In genomic region chr2:31823933-31824730, GRCm38 (mm10) we compare ENCODE assay signal across 11 mouse cellular contexts. TPM values are rescaled to one million over a fixed set of nuclear protein-coding genes. Genes with fewer than 3 reads are reported as not detected.
DNase-seq lines count a peak whose midpoint lies in the region; ATAC-seq lines count a peak whose summit lies in the region.
"Had no signal": no experiment of that assay in that cellular context is flagged by ENCODE, and none has a peak within 500 bp of the region (broad histone marks: within the 10 kb centered on the region; RNA-seq: fewer than 3 reads in every experiment).

No protein-coding gene starts in this region.

- peak; percentile 51 for DNase-seq in cerebellum, adult 11-12 months
- no peak for DNase-seq in cerebellum, adult 11 months
- peak; percentile 38 for DNase-seq in neural tube, embryonic 11.5 days (ENCODE audit: low spot score)
- no peak for DNase-seq in midbrain, embryonic 14.5 days
- DNase-seq in frontal cortex, postnatal 25 days (ENCODE audit: low spot score in 2 of 2) = no peak
- DNase-seq in spleen, adult 12 weeks (ENCODE audit: low spot score) = no peak

- no peak overlapping the region for H3K27ac ChIP-seq in neural tube, embryonic 11.5 days (ENCODE audit: low read depth, low read length)
- H3K27ac ChIP-seq in neural tube, embryonic 15.5 days (replicated peaks) = no peak overlapping the region
- H3K27ac ChIP-seq in embryonic facial prominence, embryonic 12.5 days = no peak overlapping the region
- peak overlapping the region; percentile 86 for H3K27ac ChIP-seq in midbrain, embryonic 14.5 days (replicated peaks; ENCODE audit: low read depth, low read length)
- H3K27ac ChIP-seq: liver, embryonic 15.5 days had no signal

- H3K4me2 ChIP-seq in neural tube, embryonic 11.5 days (ENCODE audit: low read depth) = no peak overlapping the region
- H3K4me2 ChIP-seq in neural tube, embryonic 15.5 days = no peak overlapping the region
- H3K4me2 ChIP-seq in embryonic facial prominence, embryonic 12.5 days (replicated peaks) = no peak overlapping the region
- H3K4me2 ChIP-seq in midbrain, embryonic 14.5 days (ENCODE audit: low read length) = no peak overlapping the region
- H3K4me2 ChIP-seq: liver, embryonic 15.5 days had no signal

- WGBS in neural tube, embryonic 11.5 days = 69% methylated on average over 13 of the region's 15 CpGs
- 60% methylated on average over 13 of the region's 15 CpGs for WGBS in neural tube, embryonic 15.5 days
- 75% methylated on average over 11 of the region's 15 CpGs for WGBS in embryonic facial prominence, embryonic 12.5 days
- WGBS in midbrain, embryonic 14.5 days = 60% methylated on average over 13 of the region's 15 CpGs

- H3K4me3 ChIP-seq in neural tube, embryonic 11.5 days (ENCODE audit: low read depth, low read length) = no peak overlapping the region
- H3K4me3 ChIP-seq in neural tube, embryonic 15.5 days (replicated peaks) = no peak overlapping the region
- H3K4me3 ChIP-seq in embryonic facial prominence, embryonic 12.5 days = no peak overlapping the region
- no peak overlapping the region for H3K4me3 ChIP-seq in midbrain, embryonic 14.5 days (replicated peaks; ENCODE audit: low read depth, low read length)
- H3K4me3 ChIP-seq: liver, embryonic 15.5 days had no signal

- H3K4me1 ChIP-seq in neural tube, embryonic 11.5 days (ENCODE audit: control insufficient read depth, insufficient read depth, low read length) = peaks cover 2% of the 10 kb centered on the region; the same call in 1 of the 2 replicates
- peaks cover 56% of the 10 kb centered on the region for H3K4me1 ChIP-seq in neural tube, embryonic 15.5 days
- peaks cover 28% of the 10 kb centered on the region for H3K4me1 ChIP-seq in embryonic facial prominence, embryonic 12.5 days
- H3K4me1 ChIP-seq in midbrain, embryonic 14.5 days (ENCODE audit: control insufficient read depth, insufficient read depth, low read length) = peaks cover 35% of the 10 kb centered on the region

- no peaks in the 10 kb centered on the region for H3K9me3 ChIP-seq in neural tube, embryonic 11.5 days (ENCODE audit: control insufficient read depth, low read length)
- no peaks in the 10 kb centered on the region for H3K9me3 ChIP-seq in neural tube, embryonic 15.5 days (replicated peaks)
- no peaks in the 10 kb centered on the region for H3K9me3 ChIP-seq in embryonic facial prominence, embryonic 12.5 days
- no peaks in the 10 kb centered on the region for H3K9me3 ChIP-seq in midbrain, embryonic 14.5 days (ENCODE audit: control insufficient read depth, low read length)
- H3K9me3 ChIP-seq: liver, embryonic 15.5 days had no signal

- H3K27me3 ChIP-seq in neural tube, embryonic 11.5 days (ENCODE audit: control insufficient read depth, insufficient read depth, low read length) = 0 out of 2 replicates have a peak, but pooled peaks cover 4% of the 10 kb centered on the region
- no peaks in the 10 kb centered on the region for H3K27me3 ChIP-seq in neural tube, embryonic 15.5 days (replicated peaks)
- peaks cover 25% of the 10 kb centered on the region for H3K27me3 ChIP-seq in embryonic facial prominence, embryonic 12.5 days
- 0 out of 2 replicates have a peak, but pooled peaks cover 6% of the 10 kb centered on the region for H3K27me3 ChIP-seq in midbrain, embryonic 14.5 days (ENCODE audit: control insufficient read depth, insufficient read depth, low read length)

- no peaks in the 10 kb centered on the region for H3K36me3 ChIP-seq in neural tube, embryonic 11.5 days (ENCODE audit: control insufficient read depth, insufficient read depth, low read length)
- no peaks in the 10 kb centered on the region for H3K36me3 ChIP-seq in neural tube, embryonic 15.5 days
- no peaks in the 10 kb centered on the region for H3K36me3 ChIP-seq in embryonic facial prominence, embryonic 12.5 days
- H3K36me3 ChIP-seq in midbrain, embryonic 14.5 days (ENCODE audit: control insufficient read depth, insufficient read depth, low read length) = no peaks in the 10 kb centered on the region
- H3K36me3 ChIP-seq: liver, embryonic 15.5 days had no signal

- H3K9ac ChIP-seq in neural tube, embryonic 11.5 days (ENCODE audit: low read length) = no peak overlapping the region
- H3K9ac ChIP-seq in neural tube, embryonic 15.5 days (replicated peaks) = no peak overlapping the region
- H3K9ac ChIP-seq in embryonic facial prominence, embryonic 12.5 days = peak overlapping the region; percentile 9; the same call in 1 of the 2 replicates
- H3K9ac ChIP-seq in midbrain, embryonic 14.5 days (replicated peaks; ENCODE audit: low read length) = no peak overlapping the region
- H3K9ac ChIP-seq: liver, embryonic 15.5 days had no signal

- no peak for ATAC-seq in neural tube, embryonic 11.5 days (ENCODE audit: insufficient read depth, low FRiP score, low TSS enrichment)
- ATAC-seq in neural tube, embryonic 15.5 days (ENCODE audit: low FRiP score) = no peak
- ATAC-seq in embryonic facial prominence, embryonic 12.5 days (ENCODE audit: insufficient number of reproducible peaks, insufficient read depth, low FRiP score, low TSS enrichment) = no peak
- ATAC-seq in midbrain, embryonic 14.5 days (ENCODE audit: low FRiP score, low TSS enrichment) = no peak

RNA-seq across cellular contexts. Expression of gene Qrfp, which starts 13.8 kb away (rescaled TPM):
- 0.09 and 0.31 TPM in 2 replicates for polyA plus RNA-seq in neural tube, embryonic 11.5 days (2014; fragmentation: Nextera tagmentation; extraction: Ambion mirVana)
- 0.23 TPM in 1 of 2 replicates, not detected in the other for polyA plus RNA-seq in neural tube, embryonic 15.5 days (2015; fragmentation: Nextera tagmentation; extraction: Ambion mirVana)
- 0.15 and 0.18 TPM in 2 replicates for polyA plus RNA-seq in embryonic facial prominence, embryonic 12.5 days (2016; fragmentation: Nextera tagmentation; extraction: Ambion mirVana)
- 0.13 TPM in 1 of 2 replicates, not detected in the other for polyA plus RNA-seq in midbrain, embryonic 14.5 days (2014; fragmentation: Nextera tagmentation; extraction: Ambion mirVana)
- polyA plus RNA-seq: frontal cortex, adult 2 months; stomach, embryonic 16.5 days had no signal

RNA-seq across cellular contexts. Expression of gene Fibcd1, which starts 21.7 kb away (rescaled TPM):
- polyA plus RNA-seq in neural tube, embryonic 11.5 days (2014; fragmentation: Nextera tagmentation; extraction: Ambion mirVana) = 0.51 and 1.2 TPM in 2 replicates
- polyA plus RNA-seq in neural tube, embryonic 15.5 days (2015; fragmentation: Nextera tagmentation; extraction: Ambion mirVana) = 4.9 and 6.4 TPM in 2 replicates
- 0.52 and 0.78 TPM in 2 replicates for polyA plus RNA-seq in embryonic facial prominence, embryonic 12.5 days (2016; fragmentation: Nextera tagmentation; extraction: Ambion mirVana)
- 14.8 and 18.8 TPM in 2 replicates for polyA plus RNA-seq in midbrain, embryonic 14.5 days (2014; fragmentation: Nextera tagmentation; extraction: Ambion mirVana)
- polyA plus RNA-seq: liver, embryonic 15.5 days had no signal

Comparison
In these comparisons a context has a peak if more than half of its experiments do, and no peak if none do; other contexts are left out.
1. DNase-seq: peak in cerebellum, adult 11-12 months (single experiment) and neural tube, embryonic 11.5 days (single experiment); none in cerebellum, adult 11 months (single experiment), midbrain, embryonic 14.5 days (single experiment), frontal cortex, postnatal 25 days (0 of 2) and spleen, adult 12 weeks (single experiment).